Mouse (Mus musculus) forebrain, embryonic 14.5 days (tissue): ENCODE data around the gene Olfr1507. TPM values are rescaled to one million over a fixed set of nuclear protein-coding genes. Genes with fewer than 3 reads are reported as not detected.

Experiments
- polyA plus RNA-seq: library from polyadenylated mRNA; unstranded; fragments of >200 nt; fragmentation: Nextera tagmentation; extraction: Ambion mirVana; gene quantifications from 2 replicates; pipeline ENCODE4 v1.2.1, GENCODE M21; 2014

Gene Olfr1507
- polyA plus RNA-seq, 1 experiment from 2014 or later: not detected

Other genes with a start within 250 kb of the Olfr1507 start
- gene Chd8, start 238.0 kb downstream of the Olfr1507 start, polyA plus RNA-seq: 44.9 and 45.8 TPM in 2 replicates
- 55.2 and 55.7 TPM in 2 replicates for gene Tox4, start 216.6 kb downstream of the Olfr1507 start, polyA plus RNA-seq
- 40.2 and 40.3 TPM in 2 replicates for gene Rab2b, start 216.2 kb downstream of the Olfr1507 start, polyA plus RNA-seq
- gene Mettl3, start 190.6 kb downstream of the Olfr1507 start, polyA plus RNA-seq: 42.4 and 46.9 TPM in 2 replicates
- 25.1 and 30.1 TPM in 2 replicates for gene Sall2, start 167.0 kb downstream of the Olfr1507 start, polyA plus RNA-seq
- gene Olfr1513, start 139.3 kb downstream of the Olfr1507 start, polyA plus RNA-seq: not detected in 2 replicates
- gene Olfr1512, start 116.6 kb downstream of the Olfr1507 start, polyA plus RNA-seq: not detected in 2 replicates
- gene Olfr1511, start 98.4 kb downstream of the Olfr1507 start, polyA plus RNA-seq: not detected in 2 replicates
- not detected in 2 replicates for gene Olfr1510, start 81.4 kb downstream of the Olfr1507 start, polyA plus RNA-seq
- not detected in 2 replicates for gene Olfr1509, start 52.8 kb downstream of the Olfr1507 start, polyA plus RNA-seq
- not detected in 2 replicates for gene Olfr1508, start 28.3 kb downstream of the Olfr1507 start, polyA plus RNA-seq